Mouse (Mus musculus): ENCODE measurements around the gene Tmem151b.

DNA sequence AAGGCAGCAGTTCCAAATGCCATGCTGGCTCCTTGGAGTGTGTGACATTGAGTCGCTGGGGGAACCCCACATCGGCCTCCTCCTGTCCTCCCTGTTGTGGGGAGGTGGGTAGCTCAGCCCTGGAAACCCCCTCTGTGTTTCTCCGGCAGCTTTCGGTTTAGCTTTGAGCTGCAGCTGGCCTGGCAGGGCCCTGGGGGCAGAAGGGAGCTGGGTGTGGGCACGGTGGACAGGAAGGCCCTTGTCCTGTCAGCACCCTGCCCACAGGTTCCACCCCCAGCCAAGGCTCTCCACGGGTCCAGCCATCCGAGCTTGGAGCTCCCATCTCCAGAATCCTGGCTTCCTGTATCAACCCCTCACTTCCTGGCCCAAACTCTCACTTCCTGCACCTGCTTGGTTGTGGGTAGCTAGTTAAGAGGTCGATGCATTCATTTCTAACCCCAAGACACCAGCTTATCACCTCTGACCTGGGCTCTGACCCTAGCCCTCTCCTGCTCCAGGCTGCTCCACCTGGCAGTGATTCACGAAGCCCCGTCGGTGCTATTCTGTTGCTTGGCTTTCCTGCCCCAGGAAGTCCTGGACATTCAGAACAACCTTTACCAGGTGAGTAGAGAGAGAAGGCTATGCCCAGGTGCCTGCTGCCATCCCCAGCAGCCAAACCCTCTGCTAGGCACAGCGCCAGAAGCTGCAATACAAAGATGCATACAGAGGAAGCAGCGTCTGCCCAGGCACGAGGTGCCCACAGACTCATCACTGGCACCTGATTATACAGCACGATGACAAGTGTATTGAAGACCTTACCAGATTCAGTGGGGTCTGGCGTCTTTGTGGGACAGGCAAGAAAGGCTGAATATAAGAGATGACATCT lies 8.8 kb upstream of the Tmem151b start:
- TF ChIP-seq CTCF (IDR thresholded peaks at IDR 0.05; ENCODE audit: borderline replicate concordance, insufficient read depth, low read length) = no peak
- TF ChIP-seq POLR2A (IDR thresholded peaks at IDR 0.05; ENCODE audit: low read depth, low read length) = no peak
